Mouse (Mus musculus) gastrocnemius, postnatal 25 days (tissue): ENCODE measurements around the gene Arpc5l. TPM values are rescaled to one million over a fixed set of nuclear protein-coding genes. Genes with fewer than 3 reads are reported as not detected.

Source experiments
- total RNA-seq, 2 experiments: library from RNA; stranded (reverse); gene quantifications; 1 replicate in 1 of 2; 2 replicates in 1 of 2; pipeline ENCODE4 v1.2.3; 2021

Gene Arpc5l
- total RNA-seq, 2 experiments from 2014 or later: 91.4 to 91.7 TPM

Other genes with a start within 250 kb of the Arpc5l start
- gene Nr6a1, start 77.7 kb upstream of the Arpc5l start, total RNA-seq: 1 to 10 TPM; 3.0 to 3.7 TPM
- 1 to 10 TPM; 6.3 to 7.5 TPM for gene Olfml2a, start 73.4 kb upstream of the Arpc5l start, total RNA-seq
- under 1 TPM; 0.13 to 0.20 TPM for gene Wdr38, start 7.9 kb upstream of the Arpc5l start, total RNA-seq
- gene Rpl35, start 276 bp downstream of the Arpc5l start, total RNA-seq: 100 to 1,000 TPM; 239 to 257 TPM
- gene Golga1, start 60.2 kb downstream of the Arpc5l start, total RNA-seq: 10 to 100 TPM in 1 of 2 experiments, 1 to 10 TPM in 1; 9.1 to 11.0 TPM
- 1 to 10 TPM; 1.8 to 2.9 TPM for gene Scai, start 185.4 kb downstream of the Arpc5l start, total RNA-seq
- 10 to 100 TPM; 54.6 to 56.5 TPM for gene Ppp6c, start 221.1 kb downstream of the Arpc5l start, total RNA-seq